Mouse (Mus musculus): Measurements from ENCODE around the gene Rnf182. TPM values are rescaled to one million over a fixed set of nuclear protein-coding genes. Genes with fewer than 3 reads are reported as not detected.

Gene Rnf182
- 1 to 10 TPM; 7.1 to 7.2 TPM for total RNA-seq (2021)

DNA sequence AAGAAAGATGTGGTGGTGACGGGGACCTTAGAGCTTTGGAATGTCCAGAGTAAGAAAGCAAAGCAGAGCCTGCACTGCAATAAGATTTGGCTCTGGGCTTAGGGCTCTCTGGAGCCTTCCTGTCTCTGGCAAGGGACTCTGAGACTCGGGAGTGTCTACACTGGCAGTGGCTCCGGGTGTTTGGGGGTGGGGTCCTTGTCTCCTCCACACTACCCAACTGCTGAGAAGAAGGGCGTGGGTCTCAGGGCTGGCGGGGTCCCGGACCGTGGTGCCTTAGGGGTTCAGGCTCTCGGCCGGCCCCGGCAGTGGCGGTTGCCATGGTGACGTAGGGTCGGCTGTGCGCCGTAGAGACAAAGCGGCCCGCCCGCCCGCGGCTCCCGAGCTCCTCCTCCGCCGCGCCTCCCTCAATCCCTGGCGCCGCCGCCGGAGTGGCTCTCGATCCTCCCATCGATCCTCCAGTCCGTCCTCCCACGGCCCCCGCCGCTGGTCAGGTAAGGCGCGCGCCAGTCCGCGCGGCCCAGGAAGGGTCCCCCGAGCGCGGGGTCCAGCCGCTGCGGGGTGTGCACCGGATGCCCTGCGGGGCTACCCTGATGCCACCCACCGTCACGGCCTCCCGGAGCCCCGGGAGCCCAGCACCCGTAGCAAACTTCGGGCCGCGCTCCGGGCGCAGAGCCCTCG is at the start of gene Rnf182:
Gene Rnf182 (plus strand): TSS at position 134 of the 678 bp plus-strand sequence.
- DNase-seq (ENCODE audit: extremely low spot score in 1 of 2, low spot score in 2 of 2) = peak; percentile 69 to 88
- intact Hi-C loops (cut with DNase I) = loop anchor here (5.0 kb wide), 1 partner anchor 112 kb away; no protein-coding TSS in a partner anchor

DNA sequence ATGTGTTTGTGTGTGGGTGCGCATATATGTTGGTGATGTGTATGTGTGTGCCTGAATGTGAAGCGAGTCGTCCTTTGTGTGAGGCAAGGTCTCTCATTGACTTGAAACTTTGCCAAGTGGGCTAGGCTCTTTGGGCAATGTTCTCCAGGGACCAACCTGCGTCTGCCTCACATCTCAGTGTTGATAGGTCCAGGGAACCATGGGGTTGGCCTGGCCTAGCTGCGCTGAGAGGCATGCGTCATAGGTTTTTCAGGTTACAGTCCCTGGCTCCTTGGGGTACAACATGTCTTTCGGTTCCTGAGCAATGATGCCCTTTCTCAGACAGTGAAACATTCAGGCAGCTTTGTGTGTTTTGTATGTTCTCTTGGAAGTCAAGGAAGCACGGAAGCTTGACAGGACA is 49.3 kb upstream of the Rnf182 start:
- intact Hi-C loops (cut with DNase I) = loop anchor here (10.0 kb wide), 1 partner anchor 169 kb away; no protein-coding TSS in a partner anchor
- DNase-seq (ENCODE audit: extremely low spot score in 1 of 2, low spot score in 2 of 2) = no peak

DNA sequence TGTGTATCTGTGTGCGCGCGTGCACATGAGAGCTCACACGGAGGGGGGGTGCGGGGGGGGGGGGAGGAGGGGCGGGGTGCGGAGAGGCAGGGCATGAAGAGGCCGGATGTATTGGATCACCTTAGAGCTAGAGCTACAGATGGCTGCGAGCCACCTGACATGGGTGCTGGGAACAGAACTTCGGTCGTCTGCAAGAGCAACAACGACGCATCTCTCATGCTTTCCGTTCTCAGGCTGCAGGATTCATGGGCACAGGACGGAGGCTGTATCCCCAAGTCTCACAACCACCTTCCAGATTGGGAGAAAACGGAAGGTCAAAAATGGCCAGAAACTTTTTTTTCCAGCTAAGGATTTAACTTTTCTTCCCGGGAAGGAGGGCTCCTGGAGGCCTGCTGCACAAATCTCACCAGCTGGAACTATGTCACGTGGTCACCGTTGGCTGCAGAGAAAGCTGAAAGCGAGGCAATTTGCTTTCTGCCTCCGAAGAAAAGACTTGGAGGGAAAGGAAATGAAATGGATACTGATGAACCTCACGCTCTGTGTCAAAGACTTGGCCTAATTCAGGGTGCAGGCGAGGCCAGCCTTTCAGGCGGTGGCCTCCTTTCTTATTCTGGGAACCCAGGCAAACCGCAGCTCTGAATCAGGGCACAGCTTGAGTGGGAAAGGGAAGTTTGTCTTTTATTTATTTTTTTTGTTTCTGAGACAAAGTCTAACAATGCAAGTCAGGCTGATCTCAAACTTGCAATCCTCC is 48.2 kb upstream of the Rnf182 start:
- intact Hi-C loops (cut with DNase I) = loop anchor here (10.0 kb wide), 1 partner anchor 167 kb away; no protein-coding TSS in a partner anchor
- DNase-seq (ENCODE audit: extremely low spot score in 1 of 2, low spot score in 2 of 2) = peak; percentile 29 to 51

DNA sequence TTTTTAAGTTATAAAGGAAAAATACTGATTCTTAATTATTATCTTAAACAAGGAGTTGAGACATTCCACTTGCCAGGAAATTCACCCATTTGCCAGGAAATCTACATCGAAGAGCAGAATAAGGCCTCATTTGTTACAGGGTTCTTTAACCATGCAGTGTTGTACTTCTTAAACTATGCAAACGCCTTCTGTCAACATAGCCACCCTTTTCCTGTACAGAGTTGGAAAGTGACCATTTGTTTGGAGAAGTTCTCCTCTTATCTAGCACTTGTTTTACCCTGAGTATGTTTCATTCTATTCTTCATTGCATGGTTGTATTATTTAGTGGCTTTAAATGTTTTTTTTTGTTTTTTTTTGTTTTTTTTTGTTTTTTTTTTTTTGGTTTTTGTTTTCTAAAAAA is 41.5 kb upstream of the Rnf182 start:
- no peak for DNase-seq (ENCODE audit: extremely low spot score in 1 of 2, low spot score in 2 of 2)
- intact Hi-C loops (cut with DNase I) = no loop called here

DNA sequence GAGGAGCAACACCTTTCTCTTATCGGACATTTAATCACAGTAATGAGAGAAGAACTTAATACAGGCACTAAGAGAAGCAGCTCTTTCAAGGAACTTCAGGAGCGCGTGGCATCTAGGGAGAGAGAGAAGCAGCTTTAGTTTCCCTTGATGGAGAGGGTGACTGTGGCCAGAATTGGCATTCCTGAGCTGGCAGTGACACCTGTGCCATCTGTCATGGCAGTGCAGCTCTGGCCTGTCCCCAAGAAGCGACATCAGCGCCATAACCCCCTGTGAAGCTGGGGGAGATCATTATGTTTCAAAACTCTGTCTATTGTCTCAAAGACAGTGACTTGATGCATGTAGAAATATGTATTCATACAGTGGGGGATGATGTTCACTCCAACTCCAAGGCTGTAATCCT is 40.1 kb upstream of the Rnf182 start:
- intact Hi-C loops (cut with DNase I) = no loop called here
- no peak for DNase-seq (ENCODE audit: extremely low spot score in 1 of 2, low spot score in 2 of 2)

DNA sequence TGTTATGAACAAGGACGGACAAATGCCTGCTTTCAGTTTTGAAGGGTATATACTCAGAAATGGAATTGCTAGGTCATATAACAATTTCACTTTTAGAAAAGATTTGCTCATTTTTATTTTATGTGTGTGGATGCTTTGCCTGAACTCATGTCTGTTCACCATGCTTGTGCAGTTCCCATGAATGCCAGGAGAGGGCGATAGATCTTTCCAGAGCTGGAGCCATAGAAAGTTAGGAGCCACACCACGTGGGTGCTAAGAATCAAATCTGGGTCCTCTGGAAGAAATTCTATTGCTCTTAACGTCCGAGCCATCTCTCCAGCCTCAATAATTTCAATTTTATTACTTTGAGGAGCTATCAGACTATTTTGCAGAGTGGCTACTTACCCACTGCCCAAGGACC is 38.3 kb upstream of the Rnf182 start:
- peak in 1 of 2 experiments; percentile 31 for DNase-seq (ENCODE audit: extremely low spot score in 1 of 2, low spot score in 2 of 2)
- intact Hi-C loops (cut with DNase I) = no loop called here

DNA sequence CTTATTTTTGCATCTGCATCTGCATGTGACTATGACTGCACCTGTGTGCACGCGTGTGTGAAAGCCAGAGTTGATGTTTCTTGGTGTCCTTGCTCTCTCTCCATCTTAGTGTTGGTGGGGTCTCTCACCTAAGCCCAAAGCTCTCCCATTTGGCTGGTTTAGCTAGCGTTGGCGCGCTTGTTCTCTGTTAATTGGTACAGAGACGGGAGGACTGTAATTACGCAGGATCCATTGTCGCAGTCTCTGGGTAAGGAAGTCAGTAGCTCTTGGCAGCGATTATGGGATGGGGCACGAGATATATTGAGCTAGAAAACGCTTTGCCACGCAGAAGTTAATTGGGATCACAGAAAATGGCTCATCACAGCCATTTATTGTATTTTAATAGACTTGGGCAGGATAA is 37.7 kb upstream of the Rnf182 start:
- DNase-seq (ENCODE audit: extremely low spot score in 1 of 2, low spot score in 2 of 2) = no peak
- intact Hi-C loops (cut with DNase I) = no loop called here

DNA sequence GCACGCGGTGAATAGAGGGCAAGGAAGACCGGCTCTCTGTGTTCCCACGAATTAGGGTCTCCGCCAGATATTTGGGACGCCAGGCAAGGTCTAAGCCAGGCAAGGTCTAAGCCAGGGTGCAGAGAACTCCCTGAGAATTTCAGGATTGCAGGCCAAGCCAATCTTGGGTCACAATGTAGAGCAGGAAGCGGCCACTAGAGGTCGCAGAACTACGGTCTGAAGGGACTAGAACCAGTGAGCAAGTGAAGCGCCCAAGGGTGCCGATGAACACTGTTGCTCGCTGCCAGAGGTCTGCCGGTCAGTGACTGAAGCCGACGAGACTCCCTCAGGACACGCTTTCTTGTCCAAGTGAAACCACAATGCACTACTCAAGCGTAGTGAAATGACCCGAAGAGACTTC is 35.8 kb upstream of the Rnf182 start:
- intact Hi-C loops (cut with DNase I) = no loop called here
- peak in 1 of 2 experiments; percentile 50 for DNase-seq (ENCODE audit: extremely low spot score in 1 of 2, low spot score in 2 of 2)

DNA sequence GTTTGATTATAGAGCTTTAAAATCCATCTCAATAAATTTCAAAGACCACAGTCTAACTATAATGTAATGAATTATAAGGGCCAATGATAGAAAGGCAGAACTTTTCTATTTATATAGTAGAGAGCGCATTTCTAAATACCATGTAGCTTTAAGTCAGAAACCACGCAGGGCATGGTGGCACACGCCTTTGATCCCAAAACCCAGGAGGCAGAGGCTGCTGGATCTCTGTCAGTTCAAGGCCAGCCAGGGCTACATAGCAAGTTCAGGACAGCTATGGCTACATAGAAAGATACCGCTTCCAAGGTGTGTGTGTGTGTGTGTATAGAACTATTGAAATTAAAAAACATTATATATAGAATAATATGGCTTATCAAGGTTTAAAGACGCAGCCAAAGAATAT is 34.8 kb upstream of the Rnf182 start:
- no peak for DNase-seq (ENCODE audit: extremely low spot score in 1 of 2, low spot score in 2 of 2)
- intact Hi-C loops (cut with DNase I) = no loop called here

DNA sequence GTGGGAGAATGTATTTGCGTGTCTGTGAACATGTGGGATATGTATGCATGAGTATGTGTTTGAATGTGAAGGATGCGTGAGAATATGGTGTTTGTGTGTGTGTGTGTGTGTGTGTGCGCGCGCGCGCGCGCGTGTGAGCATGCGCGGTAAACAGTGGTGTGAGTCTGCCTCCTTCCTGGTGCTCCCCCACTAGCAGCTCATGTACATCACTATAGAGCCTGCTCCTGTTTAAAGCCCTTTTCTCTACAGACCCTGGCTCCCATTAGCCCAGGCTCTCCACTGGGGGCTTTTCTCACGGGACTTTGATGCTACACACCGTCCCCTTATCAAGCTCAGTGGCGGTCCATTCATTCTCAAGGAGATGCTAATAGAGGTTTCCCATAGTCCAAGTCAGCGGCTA is 32.5 kb upstream of the Rnf182 start:
- no peak for DNase-seq (ENCODE audit: extremely low spot score in 1 of 2, low spot score in 2 of 2)
- intact Hi-C loops (cut with DNase I) = no loop called here

DNA sequence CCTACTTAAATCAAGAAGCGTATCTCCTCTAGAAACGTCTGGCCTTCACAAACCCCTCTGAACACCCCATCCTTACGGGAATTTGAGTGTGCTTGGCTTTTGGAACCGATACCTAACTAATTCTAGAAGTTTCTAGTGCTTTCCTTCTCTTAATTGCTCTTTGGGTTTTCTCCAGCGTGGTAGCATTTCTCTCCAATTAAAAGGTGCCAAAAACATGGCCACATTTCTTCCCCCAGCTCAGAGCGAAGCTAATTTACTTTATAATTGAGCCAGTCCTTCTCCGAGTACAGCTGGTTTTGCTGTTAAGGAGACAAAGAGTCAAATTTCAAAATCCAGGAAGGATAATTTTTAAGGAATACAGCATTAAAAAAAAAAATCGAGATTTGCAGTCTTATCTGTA is 32.0 kb upstream of the Rnf182 start:
- peak in 1 of 2 experiments; percentile 59 for DNase-seq (ENCODE audit: extremely low spot score in 1 of 2, low spot score in 2 of 2)
- intact Hi-C loops (cut with DNase I) = no loop called here

DNA sequence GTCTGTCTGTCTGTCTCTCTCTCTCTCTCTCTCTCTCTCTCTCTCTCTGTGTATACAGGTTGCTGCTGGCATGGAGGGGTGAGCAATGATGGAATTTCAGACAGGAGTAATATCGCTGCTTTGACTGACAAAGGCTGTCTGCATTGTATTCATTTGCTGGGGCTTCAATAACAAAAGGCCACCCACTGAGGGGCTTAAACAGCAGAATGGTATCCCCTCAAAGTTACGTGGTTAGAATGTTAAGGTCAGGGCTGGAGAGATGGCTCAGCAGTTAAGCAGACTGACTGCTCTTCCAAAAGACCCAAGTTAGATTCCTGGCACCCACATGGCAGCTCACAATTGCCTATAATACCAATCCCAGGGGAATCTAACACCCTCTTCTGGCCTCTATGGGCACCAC is 30.2 kb upstream of the Rnf182 start:
- intact Hi-C loops (cut with DNase I) = no loop called here
- no peak for DNase-seq (ENCODE audit: extremely low spot score in 1 of 2, low spot score in 2 of 2)

DNA sequence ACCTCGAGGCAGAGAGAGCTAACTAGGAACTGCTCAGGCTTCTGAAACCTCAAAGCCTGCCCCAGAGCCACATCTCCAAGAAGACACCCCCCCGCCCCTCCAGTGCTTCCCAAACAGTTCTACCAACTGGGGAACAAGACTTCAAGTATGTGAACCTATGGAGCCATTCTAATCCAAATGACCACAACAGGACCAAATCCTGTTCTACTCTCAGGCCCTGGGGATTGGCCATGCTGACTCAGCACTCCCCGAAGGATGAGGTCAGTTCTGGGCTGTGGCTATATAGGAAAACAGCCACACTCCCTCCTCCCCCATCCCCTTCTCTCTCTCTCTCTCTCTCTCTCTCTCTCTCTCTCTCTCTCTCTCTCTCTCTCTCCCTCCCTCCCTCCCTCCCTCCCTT is 28.5 kb upstream of the Rnf182 start:
- no peak for DNase-seq (ENCODE audit: extremely low spot score in 1 of 2, low spot score in 2 of 2)
- intact Hi-C loops (cut with DNase I) = no loop called here

DNA sequence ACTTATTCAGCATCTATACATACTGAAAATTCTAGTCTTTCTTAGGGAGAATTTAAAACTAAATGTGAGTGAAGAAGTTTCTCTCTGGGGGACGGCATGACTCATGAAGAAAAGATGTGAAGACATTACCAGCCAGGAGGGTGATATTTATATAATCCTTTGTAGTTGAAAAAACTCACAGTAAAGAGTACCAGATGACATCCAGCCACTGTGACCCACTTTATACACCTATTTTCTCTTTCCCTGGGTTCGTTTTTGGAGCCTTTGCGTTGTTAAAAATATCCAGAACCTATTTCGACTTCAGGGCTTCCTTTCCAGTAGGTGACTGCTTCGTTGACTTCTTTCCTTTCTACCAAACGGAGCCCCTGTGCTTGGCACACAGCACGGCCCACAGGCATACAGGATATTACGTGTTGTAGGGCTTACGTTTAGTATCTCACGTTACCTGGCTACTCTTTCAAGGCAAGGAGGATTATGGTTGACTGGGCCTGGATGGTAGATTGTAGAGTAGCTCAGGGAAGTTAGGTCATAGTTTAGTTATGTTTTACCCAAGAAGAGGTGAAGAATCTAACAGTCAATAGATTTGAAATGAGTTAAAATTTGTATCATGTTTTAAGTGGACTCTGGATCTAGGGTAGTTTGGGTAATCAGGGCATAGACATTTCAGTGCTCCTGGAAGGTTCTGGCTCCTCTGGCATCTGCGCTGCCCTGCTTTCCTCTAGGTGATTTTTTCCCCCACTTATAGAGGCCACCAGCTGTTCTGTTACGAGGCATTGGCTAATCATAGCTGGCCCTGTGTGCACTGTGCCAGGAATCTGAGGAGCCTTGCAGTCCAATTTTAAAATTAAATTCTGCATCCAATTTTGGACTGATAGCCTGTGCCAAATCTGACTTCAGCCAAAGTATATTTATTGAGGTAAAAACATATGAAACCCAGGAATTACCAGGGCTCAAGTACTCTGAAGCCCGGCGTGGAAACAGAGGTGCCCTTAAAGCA is 27.4 kb upstream of the Rnf182 start:
- intact Hi-C loops (cut with DNase I) = no loop called here
- DNase-seq (ENCODE audit: extremely low spot score in 1 of 2, low spot score in 2 of 2) = no peak

DNA sequence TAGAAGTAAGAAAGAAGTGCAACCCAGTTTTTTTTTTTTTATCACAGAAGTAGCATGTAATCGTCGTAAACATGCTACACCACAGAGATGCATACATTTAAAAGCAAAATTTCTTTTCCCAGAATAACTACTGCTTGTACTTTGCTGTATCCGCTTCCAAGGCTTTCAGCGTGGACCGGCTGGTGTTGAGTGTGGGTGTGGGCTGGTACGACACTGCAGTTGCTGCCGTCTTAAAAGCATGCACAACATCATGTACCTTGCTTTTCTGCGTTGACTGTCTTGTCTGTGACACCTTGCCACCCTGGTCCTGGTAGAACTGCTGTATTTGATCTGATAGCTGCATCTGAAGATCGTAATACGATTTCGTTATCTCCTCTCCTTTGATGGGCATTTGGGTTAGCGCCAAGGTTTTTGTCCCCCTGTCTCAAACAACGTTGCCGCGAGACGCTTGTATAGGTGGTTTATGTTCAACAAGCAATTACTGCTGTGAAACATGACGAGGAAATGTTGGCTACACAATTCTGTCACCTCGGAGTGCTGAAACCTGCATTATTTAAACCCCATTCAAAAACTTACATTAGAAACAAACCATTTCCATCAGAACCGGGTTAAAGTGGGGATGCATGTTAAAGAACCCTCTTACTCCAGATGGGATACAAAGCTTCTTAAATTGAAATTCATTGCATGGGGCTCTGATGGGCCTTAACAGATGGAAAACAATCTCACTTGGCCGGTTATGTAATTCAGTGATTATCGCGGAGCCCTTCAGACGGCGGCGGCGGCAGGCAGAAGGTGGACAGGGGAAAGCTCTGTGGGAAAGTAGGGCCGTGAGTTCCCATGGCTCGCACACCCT is 23.5 kb upstream of the Rnf182 start:
- no peak for DNase-seq (ENCODE audit: extremely low spot score in 1 of 2, low spot score in 2 of 2)
- intact Hi-C loops (cut with DNase I) = no loop called here

DNA sequence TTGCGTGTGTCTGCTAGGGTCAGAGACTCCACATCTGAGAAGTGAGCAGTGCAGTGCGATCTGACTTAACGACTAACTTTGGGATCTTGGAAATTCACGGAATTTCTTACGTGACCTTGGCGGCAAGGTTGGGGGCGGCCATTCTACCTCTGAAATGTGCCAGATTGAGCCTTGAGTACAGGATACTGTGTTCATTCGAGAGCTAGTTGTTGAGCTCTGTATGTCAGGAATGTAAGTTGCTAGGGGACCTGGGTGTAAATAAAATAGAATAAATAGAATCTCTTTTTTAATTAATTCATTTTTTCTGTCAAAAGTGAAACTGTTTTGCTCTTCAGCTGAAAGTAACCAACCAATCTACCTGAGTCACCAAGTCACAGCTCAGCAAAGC is 22.8 kb upstream of the Rnf182 start:
- no peak for DNase-seq (ENCODE audit: extremely low spot score in 1 of 2, low spot score in 2 of 2)
- intact Hi-C loops (cut with DNase I) = no loop called here

DNA sequence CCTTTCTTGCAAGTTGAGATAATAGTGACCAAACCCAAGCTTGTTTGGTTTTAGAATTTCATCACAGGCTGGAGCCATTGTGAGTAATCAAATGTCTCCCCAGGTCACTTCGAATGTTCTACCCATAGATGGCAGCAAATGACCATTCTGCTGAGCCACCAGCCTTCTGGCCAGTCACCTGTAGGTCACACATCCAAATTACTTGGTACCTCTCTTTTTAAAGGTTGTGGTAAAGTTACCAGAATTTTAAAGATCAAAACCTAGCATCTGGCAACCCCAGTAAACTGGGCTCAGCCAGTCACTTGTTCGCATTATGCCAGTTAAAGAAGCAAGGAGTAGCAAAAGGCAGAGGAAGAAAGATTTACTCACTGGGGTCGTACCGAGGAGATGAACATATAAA is 19.6 kb upstream of the Rnf182 start:
- no peak for DNase-seq (ENCODE audit: extremely low spot score in 1 of 2, low spot score in 2 of 2)
- intact Hi-C loops (cut with DNase I) = loop anchor here (2.0 kb wide), 1 partner anchor 129 kb away; no protein-coding TSS in a partner anchor

DNA sequence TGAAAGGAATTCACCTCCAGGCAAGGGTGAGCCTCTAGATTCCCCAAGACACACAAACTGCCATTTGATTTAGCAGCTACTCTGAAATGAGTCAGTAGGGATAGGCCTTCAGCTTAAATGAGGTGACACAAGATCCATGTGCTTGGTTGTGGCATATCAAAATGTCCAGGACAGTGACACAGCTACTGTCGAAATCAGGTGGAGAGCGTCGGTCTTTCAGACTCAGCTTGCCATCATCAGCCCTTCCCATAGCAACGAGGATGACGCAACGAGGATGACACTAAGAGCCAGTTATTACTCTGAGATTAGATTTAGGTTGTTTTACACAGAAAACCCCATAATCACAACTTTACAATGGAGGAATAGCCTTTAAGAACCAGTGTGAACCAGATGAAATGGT is 14.5 kb upstream of the Rnf182 start:
- intact Hi-C loops (cut with DNase I) = no loop called here
- DNase-seq (ENCODE audit: extremely low spot score in 1 of 2, low spot score in 2 of 2) = no peak

Measured in left cerebral cortex, postnatal 10 days (tissue).